Mouse (Mus musculus): ENCODE results near the gene Asah2.

DNA sequence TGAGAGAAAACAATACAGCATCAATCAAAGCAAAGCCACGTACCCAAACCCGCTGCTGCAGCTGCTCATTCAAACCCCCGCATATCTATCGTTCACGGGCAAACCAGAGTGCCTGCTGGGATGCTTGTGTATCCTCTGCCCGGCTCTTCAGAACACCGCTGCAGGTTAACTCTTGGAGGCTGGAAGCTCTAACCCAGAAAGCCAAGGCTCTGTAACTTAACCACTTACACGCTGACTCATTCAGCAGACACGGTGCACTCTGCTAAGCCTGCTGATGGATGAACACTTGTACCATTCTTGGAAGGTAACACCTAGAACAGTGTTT, 5.1 kb downstream of the Asah2 start:
- TF ChIP-seq POLR2A (IDR thresholded peaks at IDR 0.05; ENCODE audit: extremely low read depth, insufficient read depth, low read length) (no peak), CTCF (IDR thresholded peaks at IDR 0.05; ENCODE audit: extremely low read depth, insufficient read depth, low read length) (no peak)

All from cortical plate, adult 2 months (tissue).